Mouse (Mus musculus): ENCODE measurements around the gene Rnf214.

DNA sequence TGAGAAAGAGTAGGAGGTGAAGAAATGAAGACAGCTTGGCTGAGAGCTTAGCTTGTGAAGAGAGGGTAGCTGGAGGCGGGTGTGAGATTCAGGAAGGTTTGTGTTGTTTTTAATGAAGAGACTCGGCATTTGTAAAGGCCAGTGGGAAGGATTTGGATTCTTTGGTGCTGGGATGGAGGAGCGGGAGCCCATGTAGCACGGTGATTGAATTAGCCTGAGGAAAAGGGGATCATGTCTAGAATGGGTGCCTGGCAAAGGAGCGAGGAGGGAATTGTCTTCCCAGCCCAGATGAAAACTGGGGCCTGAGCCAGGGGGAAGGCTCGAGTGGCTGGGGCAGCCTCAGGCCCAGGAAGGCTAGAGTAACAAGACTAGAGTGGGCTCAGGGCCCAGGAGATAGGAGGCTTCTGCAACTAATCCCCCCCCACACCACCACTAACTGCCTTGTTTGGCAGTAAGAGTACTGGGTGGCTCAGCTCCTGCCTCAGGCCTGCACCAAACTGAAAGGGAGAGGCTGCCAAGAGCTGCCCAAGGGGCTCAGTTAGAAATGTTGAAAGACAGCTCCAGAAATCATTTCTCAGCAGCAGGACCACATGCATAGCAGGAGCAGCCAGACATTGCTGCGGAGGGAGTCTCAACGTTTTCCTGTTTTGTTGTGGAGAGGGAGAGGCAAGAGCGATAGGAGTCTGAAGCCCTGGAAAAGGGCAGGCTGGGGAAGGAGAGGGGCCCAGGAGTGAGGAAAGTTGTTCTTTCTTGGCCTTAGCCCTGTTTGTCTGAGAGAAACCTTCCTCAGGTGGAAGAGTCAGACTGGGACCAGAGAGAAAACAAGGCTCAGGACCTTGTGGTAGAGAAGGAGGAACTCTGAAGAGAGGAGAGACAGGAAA lies 56.9 kb downstream of the Rnf214 start:
- no peak for TF ChIP-seq CTCF (conservative IDR thresholded peaks at IDR 0.05; ENCODE audit: low read length)
- TF ChIP-seq NANOG (IDR thresholded peaks at IDR 0.05; ENCODE audit: borderline replicate concordance, low read length), result no peak

Measured in E14TG2a.4 (cell line).